Mouse (Mus musculus) layer of hippocampus, adult 8-10 months (tissue): ENCODE measurements around the gene Bpifb1. TPM values are rescaled to one million over a fixed set of nuclear protein-coding genes. Genes with fewer than 3 reads are reported as not detected.
"Not testable (repeated sequence)": the region's sequence is repeated elsewhere in the genome, so short reads cannot be mapped to it uniquely, and the experiment has no call there.

ENCODE experiments used
- DNase-seq, 2 experiments: peaks; one replicate each; pipeline ENCODE4 v3.0.0; 2022; ENCODE audit warnings: low spot score in 2 of 2
- total RNA-seq, 4 experiments: library from RNA; stranded (reverse); gene quantifications; 2 replicates each; pipeline ENCODE4 v1.2.4; 2022

Gene Bpifb1
- total RNA-seq, 4 experiments from 2014 or later = 0.16 to 0.22 (median 0.18) TPM

- no peak for DNase-seq
These were observed 20.5 kb downstream of the Bpifb1 start for GRCm38 (mm10) chr2:154211121-154211520.

GRCm38 (mm10) chr2:154211881-154212280, 21.3 kb downstream of the Bpifb1 start:
- DNase-seq = peak; percentile 42 to 50

GRCm38 (mm10) chr2:154215191-154215590, 24.6 kb downstream of the Bpifb1 start:
- DNase-seq = peak in 1 of 2 experiments; percentile 50

GRCm38 (mm10) chr2:154219950-154220349, 29.3 kb downstream of the Bpifb1 start:
- DNase-seq = no peak

- DNase-seq = no peak
These were observed 32.8 kb downstream of the Bpifb1 start, which contains the start of gene Bpifb5 for GRCm38 (mm10) chr2:154223265-154223916. TSS of gene Bpifb5 (plus strand) at chr2:154223742.

- no peak for DNase-seq
These were observed 33.3 kb downstream of the Bpifb1 start for GRCm38 (mm10) chr2:154223917-154224273.

- DNase-seq = no peak
These were observed 36.4 kb downstream of the Bpifb1 start for GRCm38 (mm10) chr2:154226991-154227390.

GRCm38 (mm10) chr2:154227830-154228229, 37.2 kb downstream of the Bpifb1 start:
- DNase-seq = no peak

- DNase-seq = peak; percentile 46 to 58
These were observed 42.8 kb downstream of the Bpifb1 start for GRCm38 (mm10) chr2:154233426-154233825.

- DNase-seq = no peak
These were observed 50.2 kb downstream of the Bpifb1 start for GRCm38 (mm10) chr2:154240771-154241170.

- DNase-seq = not testable (repeated sequence)
These were observed 52.1 kb downstream of the Bpifb1 start for GRCm38 (mm10) chr2:154242726-154243125.

GRCm38 (mm10) chr2:154243356-154244036, 52.9 kb downstream of the Bpifb1 start:
- peak; percentile 55 to 63 for DNase-seq

- DNase-seq = no peak
These were observed 54.7 kb downstream of the Bpifb1 start for GRCm38 (mm10) chr2:154245322-154245721.

GRCm38 (mm10) chr2:154255254-154255653, 64.6 kb downstream of the Bpifb1 start:
- not testable (repeated sequence) for DNase-seq

- DNase-seq = no peak
These were observed 65.2 kb downstream of the Bpifb1 start for GRCm38 (mm10) chr2:154255770-154256169.

GRCm38 (mm10) chr2:154257554-154257953, 66.9 kb downstream of the Bpifb1 start, which contains the start of gene Bpifb9a:
TSS of gene Bpifb9a (plus strand) at chr2:154257854.
- DNase-seq = not testable (repeated sequence)

- not testable (repeated sequence) for DNase-seq
These were observed 73.8 kb downstream of the Bpifb1 start for GRCm38 (mm10) chr2:154264397-154264796.

Other genes starting within 250 kb of the Bpifb1 start
- not detected for gene Bpifa6, start 215.9 kb upstream of the Bpifb1 start, total RNA-seq
- gene Bpifa2, start 182.6 kb upstream of the Bpifb1 start, total RNA-seq = not detected
- not detected for gene Bpifa3, start 60.5 kb upstream of the Bpifb1 start, total RNA-seq
- gene Bpifa1, start 47.9 kb upstream of the Bpifb1 start, total RNA-seq = not detected
- gene Bpifa5, start 28.2 kb upstream of the Bpifb1 start, total RNA-seq = not detected
- gene Bpifb5, start 32.9 kb downstream of the Bpifb1 start, total RNA-seq = not detected
- under 1 TPM in 2 of 4 experiments, not detected in 2; 0.32 to 0.35 TPM for gene Bpifb9a, start 67.0 kb downstream of the Bpifb1 start, total RNA-seq
- under 1 TPM in 1 of 4 experiments, not detected in 3; 0.19 TPM for gene Bpifb9b, start 116.4 kb downstream of the Bpifb1 start, total RNA-seq
- 10 to 100 TPM; 13.6 to 17.1 (median 16.0) TPM for gene Cdk5rap1, start 182.2 kb downstream of the Bpifb1 start, total RNA-seq
- 10 to 100 TPM; 41.0 to 45.9 (median 43.5) TPM for gene Snta1, start 217.3 kb downstream of the Bpifb1 start, total RNA-seq
- gene Cbfa2t2, start 245.7 kb downstream of the Bpifb1 start, total RNA-seq = 10 to 100 TPM; 48.9 to 60.8 (median 53.9) TPM